Mouse (Mus musculus) MN1 (cell line): ENCODE measurements around the gene Gpc2.

ENCODE experiments used
- DNase-seq: peaks from one replicate; pipeline ENCODE4 v3.0.0-alpha.2; 2016; ENCODE audit warnings: low spot score

Gpc2 gene

GRCm38 (mm10) chr5:138262001-138262400, 17.8 kb downstream of the Gpc2 start:
- no peak for DNase-seq

- DNase-seq = no peak
Measured at GRCm38 (mm10) chr5:138260834-138261233, 19.0 kb downstream of the Gpc2 start.

GRCm38 (mm10) chr5:138260051-138260450, 19.8 kb downstream of the Gpc2 start:
- no peak for DNase-seq

- DNase-seq = no peak
Measured at GRCm38 (mm10) chr5:138258993-138259392, 20.8 kb downstream of the Gpc2 start.

- DNase-seq = no peak
Measured at GRCm38 (mm10) chr5:138258542-138258941, 21.3 kb downstream of the Gpc2 start.

GRCm38 (mm10) chr5:138258078-138258477, 21.7 kb downstream of the Gpc2 start:
- DNase-seq = no peak

GRCm38 (mm10) chr5:138257585-138257978, 22.2 kb downstream of the Gpc2 start:
- DNase-seq = no peak

GRCm38 (mm10) chr5:138256966-138257584, 22.7 kb downstream of the Gpc2 start:
- no peak for DNase-seq

GRCm38 (mm10) chr5:138256094-138256467, 23.7 kb downstream of the Gpc2 start:
- no peak for DNase-seq

- DNase-seq = peak; percentile 97
Measured at GRCm38 (mm10) chr5:138255353-138256093, 24.3 kb downstream of the Gpc2 start, which contains the start of gene Lamtor4. TSS of gene Lamtor4 (plus strand) at chr5:138255482.

- DNase-seq = no peak
Measured at GRCm38 (mm10) chr5:138253061-138253460, 26.7 kb downstream of the Gpc2 start.

- DNase-seq = no peak
Measured at GRCm38 (mm10) chr5:138251144-138251543, 28.7 kb downstream of the Gpc2 start.

GRCm38 (mm10) chr5:138241511-138241910, 38.3 kb downstream of the Gpc2 start:
- DNase-seq = no peak

GRCm38 (mm10) chr5:138234224-138234623, 45.6 kb downstream of the Gpc2 start:
- DNase-seq = no peak

GRCm38 (mm10) chr5:138233778-138234177, 46.0 kb downstream of the Gpc2 start:
- DNase-seq = no peak

- no peak for DNase-seq
Measured at GRCm38 (mm10) chr5:138229511-138229910, 50.3 kb downstream of the Gpc2 start.

GRCm38 (mm10) chr5:138228026-138228425, 51.8 kb downstream of the Gpc2 start:
- no peak for DNase-seq

- no peak for DNase-seq
Measured at GRCm38 (mm10) chr5:138227367-138227766, 52.4 kb downstream of the Gpc2 start.

GRCm38 (mm10) chr5:138226491-138226890, 53.3 kb downstream of the Gpc2 start:
- no peak for DNase-seq

- DNase-seq = no peak
Measured at GRCm38 (mm10) chr5:138225700-138226099, 54.1 kb downstream of the Gpc2 start, which contains the start of gene Nxpe5. TSS of gene Nxpe5 (plus strand) at chr5:138225898.
